Mouse (Mus musculus) frontal cortex, postnatal 14 days (tissue): ENCODE measurements at regions not wholly inside any gene's neighbourhood (a gene's known extent, or its start where the extent isn't known, plus 50 kb on each side); places are given as distances from the start of the nearest gene placed in this dataset.

Source experiments
- DNase-seq, 2 experiments: peaks; one replicate each; pipeline ENCODE4 v3.0.0; 2022; ENCODE audit warnings: low spot score in 2 of 2

DNA sequence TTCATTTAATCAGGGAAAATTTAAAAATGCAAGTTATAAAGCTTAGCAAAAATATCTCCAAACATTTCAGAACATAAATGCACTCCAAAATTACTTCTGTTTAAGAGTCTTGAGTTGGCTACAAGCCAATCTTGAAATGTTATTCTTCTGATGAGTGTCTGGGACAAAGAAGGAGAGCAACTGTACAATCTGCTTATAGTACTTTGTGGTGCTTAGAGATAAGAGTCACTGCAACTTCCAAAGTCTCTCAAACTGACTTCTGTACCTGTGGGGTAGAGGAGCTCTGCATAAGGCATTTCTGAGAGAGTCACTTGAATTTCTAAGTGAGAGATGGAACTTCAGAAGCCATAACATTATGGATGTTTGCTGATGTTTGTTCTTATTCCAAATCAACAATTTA is 374.2 kb downstream of the Gpd2 start:
- DNase-seq: no peak

DNA sequence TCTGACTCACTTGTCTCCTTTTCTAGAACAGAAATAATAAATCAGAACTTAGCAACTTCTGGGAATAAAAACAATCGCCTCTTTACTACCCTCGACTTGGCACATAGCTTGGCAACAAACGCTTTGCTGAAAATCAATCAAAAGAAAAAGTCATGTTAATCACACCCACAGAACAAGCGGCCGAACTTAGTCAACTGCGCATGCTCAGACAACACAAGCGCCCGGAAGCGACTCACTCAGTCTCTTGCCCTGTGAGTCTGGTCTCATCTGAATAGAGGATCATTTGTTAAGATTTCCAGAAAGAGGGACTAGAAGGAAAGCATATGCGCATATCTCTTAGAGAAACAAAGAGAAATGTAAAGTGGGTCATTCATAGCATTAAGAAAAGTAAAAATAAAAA is 375.8 kb downstream of the Gpd2 start:
- no peak for DNase-seq

DNA sequence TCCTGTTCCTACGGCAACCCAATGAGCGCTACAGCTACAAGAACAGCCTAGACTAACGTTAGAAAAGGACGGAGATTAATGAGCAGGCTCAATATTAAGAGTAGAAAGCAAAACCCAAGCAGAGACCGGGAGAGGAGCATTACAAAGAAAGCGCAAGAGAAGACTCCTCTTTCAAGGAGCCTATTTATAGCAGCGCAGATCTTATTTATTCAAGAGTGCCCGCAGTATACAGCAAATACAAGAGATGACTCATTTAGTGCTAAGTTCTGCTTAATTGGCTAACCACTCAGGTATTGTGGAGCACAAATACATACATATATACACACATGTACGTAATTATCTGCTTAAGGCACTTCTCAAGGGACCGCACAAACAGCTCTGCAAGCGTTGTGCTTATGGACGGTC is 377.2 kb downstream of the Gpd2 start:
- DNase-seq: no peak

DNA sequence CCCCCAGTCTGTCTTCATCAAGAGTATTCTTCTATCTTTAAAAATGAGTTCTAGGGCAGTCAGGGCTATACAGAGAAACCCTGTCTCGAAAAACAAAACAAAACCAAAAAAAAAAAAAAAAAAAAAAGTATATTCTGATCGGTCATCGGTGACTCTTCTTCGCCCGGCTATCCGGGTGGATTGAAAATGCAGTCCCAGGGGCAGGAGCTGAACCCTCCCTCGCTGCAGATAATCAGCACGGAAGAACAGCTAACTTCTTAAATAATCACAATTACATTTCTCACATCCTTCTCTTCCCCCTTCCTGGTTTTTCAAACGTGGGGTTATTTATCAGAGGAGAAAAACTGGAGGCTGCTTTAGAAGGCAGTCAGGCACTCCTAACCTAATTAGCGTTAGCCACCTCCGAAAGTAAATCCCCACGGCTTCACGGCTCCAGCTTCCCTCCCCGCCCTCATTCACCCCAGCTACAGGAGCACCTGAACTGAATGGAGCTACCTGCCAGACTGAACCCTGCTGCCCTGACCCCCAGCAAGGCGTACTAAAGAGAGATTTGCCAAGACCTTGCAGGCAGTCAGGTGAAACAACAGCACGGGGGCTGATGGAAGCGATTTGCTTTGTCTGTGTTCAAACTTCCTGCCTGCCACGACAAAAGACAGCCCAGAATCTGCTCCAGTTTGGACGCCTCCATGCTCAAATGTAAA is 379.2 kb downstream of the Gpd2 start:
- DNase-seq: no peak

DNA sequence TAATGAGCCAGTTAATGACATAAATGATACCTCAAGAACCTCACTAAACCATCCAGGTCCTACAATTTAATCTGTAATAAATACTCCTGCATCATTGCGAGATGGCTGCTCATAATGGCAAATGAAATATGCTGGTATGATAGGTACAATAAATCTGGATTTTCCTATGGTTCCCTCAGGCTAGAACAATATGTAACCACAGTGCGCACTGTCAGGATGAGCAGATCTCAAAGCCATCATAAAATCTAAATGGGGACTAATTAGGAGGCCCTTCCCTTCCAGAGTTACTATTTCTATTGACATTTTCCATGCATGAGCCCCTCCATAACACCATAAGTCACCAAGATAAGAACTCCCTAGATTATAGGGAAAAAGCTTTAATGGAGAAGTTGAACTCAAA is 379.8 kb downstream of the Gpd2 start:
- no peak for DNase-seq

DNA sequence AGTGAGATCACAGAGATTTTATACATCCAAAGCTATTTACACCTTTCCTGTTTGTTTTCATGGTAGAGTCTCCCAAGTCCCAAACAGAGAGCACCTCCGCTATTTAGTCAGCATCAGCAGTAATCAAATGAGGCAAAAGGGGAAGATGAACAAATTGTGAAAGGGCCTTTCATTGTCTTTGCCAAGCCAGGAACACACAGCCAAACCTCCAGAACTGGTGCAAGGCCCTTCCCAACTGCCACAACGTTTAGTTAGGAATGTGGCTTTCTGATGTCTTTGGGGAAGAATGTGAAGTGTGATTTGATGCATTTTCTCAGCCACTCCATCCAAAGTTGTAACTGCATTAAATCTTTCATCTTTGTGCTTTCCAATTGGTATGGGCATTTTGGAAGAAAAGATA is 353.6 kb upstream of the Galnt5 start:
- DNase-seq: no peak

DNA sequence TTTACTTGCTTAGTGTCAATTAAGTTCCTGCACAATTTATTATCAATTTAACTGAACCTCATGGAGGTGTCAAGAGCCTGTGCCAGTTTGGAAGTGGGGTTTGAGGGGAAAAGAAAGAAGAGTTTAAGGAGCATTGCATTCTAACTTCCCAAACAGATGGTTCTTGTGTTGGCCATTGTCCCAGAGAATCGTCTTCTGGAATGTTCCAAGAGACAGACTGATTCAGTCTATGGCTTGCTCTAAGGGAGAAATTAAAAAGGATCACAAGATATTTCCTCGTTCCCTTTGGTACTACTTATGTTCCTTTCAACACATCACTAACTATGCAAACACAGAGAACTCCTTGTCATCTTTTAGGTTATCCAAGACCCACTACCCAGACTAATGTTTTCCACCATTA is 353.1 kb upstream of the Galnt5 start:
- DNase-seq: no peak

DNA sequence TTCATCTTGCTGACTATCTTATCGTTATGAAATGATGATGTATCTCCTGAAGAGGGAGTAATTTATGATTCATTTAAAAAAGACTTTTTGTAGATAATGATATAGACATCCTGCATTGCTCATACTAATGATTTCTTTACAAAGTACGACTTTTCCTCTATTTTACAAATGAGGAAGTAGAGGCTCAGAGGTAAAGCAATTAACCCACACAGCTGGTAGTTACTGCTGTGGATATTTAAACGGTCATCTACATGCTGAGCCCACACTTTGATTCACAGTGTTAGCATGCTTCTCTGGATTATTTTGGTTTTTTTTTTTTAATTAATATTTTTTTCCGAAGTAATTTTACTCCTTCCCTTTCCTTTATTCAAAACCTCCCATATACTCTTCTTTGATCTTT is 348.7 kb upstream of the Galnt5 start:
- no peak for DNase-seq

DNA sequence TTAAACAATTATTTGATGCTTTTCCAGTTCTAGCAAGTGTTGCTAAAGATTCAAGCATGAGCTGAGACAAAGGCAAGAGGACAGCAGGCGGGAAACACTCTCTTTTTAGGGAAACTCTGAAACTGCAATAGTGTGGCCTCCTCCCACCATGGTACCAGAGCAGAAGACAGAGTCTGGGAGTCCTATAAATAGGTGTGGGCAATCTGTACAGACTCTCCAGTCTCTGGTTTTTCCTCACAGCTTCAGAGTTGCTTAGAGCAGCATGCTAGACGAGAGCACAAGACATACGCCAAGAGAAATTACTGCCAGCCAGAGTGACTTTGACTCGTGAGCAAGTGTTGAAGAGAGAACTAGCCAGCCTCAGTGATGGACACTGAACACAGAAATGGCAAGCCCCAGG is 340.3 kb upstream of the Galnt5 start:
- DNase-seq: peak; percentile 4 to 6

DNA sequence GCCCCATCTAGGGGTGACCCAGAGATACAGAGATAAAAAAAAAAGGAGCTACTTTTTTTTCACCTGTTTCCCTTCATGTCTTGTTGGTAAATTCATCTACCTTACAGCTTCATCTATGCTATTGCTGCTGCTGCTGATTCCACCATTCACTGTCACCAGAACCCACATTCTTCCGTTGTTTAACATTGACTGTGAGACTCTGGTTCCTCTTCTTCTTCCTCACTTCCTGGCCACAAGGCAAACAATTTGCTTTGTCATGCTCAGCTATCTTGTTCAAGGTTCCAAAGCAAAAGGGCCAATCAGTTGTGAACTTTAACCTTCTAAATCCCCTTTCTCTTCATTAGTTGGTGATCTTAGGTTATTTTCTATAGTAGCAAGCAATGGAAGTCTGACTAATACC is 335.8 kb upstream of the Galnt5 start:
- DNase-seq: no peak

DNA sequence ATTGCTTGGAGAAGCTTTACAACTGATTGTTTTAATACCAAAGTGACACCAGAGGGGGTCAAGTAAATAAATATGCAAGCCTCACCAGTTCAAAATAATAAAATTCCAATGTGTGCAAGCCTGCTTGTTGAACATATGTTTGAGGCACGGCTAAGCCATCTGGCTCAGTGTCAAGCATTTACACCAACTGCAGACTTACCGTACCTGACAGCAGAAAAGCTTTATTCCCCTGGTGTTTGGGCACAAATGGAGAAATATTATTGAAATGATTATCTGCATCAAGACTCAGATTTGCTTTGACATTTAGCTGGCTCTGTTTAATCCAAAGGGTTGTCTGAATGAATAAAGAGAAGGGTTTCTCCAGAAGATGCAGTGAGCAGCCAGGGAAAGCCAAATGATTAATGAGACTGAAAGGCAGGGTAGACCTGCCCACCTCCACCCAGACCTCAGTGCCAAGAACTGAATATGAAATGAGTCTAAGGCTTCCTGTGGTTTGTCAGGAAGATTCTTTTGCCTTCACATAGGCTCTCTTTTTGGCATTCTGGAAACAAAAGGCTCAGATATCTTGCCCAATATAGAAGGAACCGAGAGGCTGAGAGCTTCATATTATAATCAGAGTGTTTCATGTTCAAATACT is 325.6 kb upstream of the Galnt5 start:
- no peak for DNase-seq

DNA sequence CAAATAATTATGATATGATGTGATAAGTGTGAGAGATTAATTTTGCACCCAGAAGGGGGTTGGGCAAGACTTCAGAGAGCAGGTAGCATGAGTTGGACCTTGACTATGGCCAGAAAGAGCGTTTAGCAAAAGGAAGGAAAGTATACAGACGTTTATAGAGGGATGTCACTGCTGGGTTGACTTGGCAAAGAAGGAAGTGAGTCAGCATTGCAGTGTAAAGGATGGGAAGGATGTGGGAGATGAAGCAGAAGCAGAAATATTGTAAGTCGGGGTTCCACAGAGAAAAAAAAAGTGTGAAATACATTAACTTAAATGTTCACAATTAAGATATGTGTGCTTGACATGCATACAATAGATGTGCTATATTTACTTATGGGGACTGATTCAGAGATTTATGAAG is 307.8 kb upstream of the Galnt5 start:
- DNase-seq: no peak

DNA sequence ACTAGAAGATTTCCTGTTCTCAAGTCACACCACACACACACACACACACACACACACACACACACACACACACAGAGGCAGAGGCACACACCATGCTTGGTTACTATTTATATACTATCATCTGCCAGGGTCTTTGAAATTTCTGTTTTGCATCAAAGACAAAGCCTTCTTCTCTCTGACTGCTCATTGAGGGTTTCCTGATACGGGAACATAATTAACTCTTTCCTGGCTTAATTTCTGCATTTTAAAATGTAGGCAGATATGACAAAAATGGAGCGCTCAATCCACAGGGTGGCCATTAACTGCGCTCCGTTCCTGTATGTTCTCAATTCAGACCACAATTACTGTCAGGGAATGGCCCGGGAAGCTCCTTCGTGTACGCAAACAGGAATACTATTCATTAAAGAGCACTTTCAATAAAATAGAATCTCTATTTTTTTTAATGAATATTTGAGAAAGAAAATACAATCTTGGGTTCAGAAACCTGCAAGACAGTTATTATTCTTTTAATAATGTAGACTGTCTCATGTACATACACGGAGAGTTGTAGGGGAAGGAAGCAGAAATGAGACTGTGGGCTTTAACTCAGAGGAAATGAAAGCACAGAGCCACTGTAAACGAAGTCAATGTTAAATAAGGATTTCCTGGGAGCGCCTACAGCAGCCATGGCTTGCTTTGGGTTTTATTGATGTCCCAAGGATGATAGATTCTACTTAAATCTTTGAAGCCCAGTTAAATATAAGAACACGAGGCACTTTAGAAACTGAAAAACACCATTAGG is 300.5 kb upstream of the Galnt5 start:
- no peak for DNase-seq

DNA sequence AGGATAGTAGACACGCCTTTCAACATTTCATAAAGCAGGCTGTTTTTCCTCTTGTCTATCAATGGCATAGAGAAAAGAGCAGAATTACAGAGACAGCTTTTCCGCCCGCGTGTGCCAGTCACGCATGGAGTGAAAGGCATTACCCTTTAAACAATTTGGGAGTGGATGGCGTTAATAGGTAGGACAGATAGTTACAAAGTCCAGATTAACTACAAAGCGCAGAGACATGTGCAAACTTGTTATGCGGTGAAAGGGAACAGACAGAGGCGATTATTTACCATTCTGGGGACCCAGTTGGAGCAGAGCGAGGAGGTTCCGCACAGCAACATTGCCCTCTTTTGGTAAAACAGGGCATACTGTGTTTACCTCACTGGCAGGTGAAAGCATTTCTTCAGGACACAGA is 299.0 kb upstream of the Galnt5 start:
- peak in 1 of 2 experiments; percentile 45 for DNase-seq

DNA sequence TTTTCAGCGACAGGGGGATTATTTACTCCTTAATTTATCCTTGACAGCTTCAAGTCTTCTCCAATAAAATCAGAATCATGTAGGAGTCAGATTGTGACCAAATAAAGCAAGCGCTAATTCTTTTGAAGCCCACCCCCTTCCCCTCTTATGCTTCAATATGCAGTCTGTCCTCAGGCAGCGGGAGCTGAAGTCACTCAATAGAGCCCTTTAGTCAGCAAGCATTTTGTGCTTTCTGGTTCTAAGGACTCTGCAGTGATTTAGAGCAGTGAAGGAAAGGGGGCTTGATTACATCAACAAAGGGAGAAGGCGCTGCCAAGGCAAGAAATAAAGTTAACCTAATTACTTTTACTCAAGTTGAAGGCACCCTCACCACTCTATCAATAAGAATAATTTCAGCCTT is 298.5 kb upstream of the Galnt5 start:
- no peak for DNase-seq

DNA sequence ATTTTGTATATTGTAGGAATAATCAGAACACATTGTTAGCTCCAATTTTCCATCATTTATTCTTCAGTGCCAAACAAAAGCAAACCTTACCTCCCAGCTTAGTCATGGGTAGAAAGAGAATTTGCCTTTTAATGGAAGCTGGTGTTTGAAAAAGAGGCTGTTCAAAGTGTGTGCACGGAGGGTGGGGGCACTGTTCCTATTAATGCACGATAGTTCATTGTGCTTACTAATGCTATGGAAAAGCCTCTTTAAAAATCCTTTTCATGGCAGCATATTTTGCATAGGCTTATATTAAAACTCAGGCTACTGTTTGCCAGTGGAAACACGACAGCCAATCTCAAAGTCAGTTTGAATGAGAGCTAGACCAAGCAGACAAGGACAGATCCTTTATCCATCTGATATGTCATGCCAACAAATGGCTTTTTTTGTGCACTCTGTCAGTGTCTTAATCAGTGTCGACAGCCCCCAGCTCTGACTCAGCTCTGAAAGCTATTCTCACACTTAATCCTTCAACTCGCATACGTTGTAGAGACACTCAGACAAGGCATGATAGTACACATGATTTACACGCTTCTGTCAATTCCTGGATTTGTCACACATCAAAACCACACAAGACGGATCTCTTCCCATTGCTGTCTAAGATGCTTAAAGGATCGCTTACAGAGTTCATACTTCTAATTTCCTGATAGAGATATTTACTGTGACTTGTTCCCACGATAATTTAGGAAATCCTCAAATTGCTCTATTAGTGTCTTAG is 280.8 kb upstream of the Galnt5 start:
- no peak for DNase-seq
